Mouse (Mus musculus) bone marrow, adult 2 months (tissue): ENCODE results near the gene Gzmd.

Experiments used
- CTCF ChIP-seq: fragments of 200-500 bp; IDR thresholded peaks from 2 replicates; pipeline ENCODE4 v1.5.1; 2011; ENCODE audit warnings: low read length, control low read depth; ENCODE audit not compliant: control insufficient read depth, insufficient read depth
- POLR2A ChIP-seq: fragments of 200-500 bp; IDR thresholded peaks from 2 replicates; pipeline ENCODE4 v1.6.1; 2011; ENCODE audit warnings: low read depth, mild to moderate bottlenecking, control low read depth, low read length, borderline replicate concordance; ENCODE audit not compliant: control insufficient read depth

- no peak for TF ChIP-seq POLR2A
- TF ChIP-seq CTCF = no peak
Measured at GRCm38 (mm10) chr14:56105447-56106180, 26.8 kb downstream of the Gzmd start.
